Mouse (Mus musculus): ENCODE measurements around the gene Gm29797. TPM values are rescaled to one million over a fixed set of nuclear protein-coding genes. Genes with fewer than 3 reads are reported as not detected.

Gene Gm29797
- polyA plus RNA-seq, 1 experiment from 2014 or later = 0.21 TPM

DNA sequence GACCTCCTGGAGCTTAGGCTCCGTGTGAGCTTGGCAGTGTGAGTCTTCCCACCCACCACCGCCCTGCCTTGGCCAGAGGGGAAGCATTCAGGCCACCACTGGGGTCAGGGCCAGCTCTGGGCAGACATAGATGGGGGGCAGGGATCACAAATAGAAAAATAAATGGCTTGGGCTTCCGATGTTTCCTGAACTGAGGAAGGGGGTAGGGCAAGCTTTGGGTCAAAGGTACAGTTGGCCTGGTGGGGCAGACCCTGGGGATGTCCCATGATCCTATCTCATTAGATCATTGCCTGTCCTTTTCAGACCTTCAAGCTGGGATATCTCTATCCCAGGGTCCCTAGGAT lies 20.9 kb downstream of the Gm29797 start:
- Histone ChIP-seq H3K27me3 (ENCODE audit: control insufficient read depth, insufficient read depth, low read depth, low read length) (peaks cover 4% of the 10 kb centered on the region), H3K4me1 (replicated peaks; ENCODE audit: control insufficient read depth, insufficient read depth, low read length) (peaks cover 28% of the 10 kb centered on the region), H3K9ac (ENCODE audit: low read length) (no peak overlapping the region), H3K4me2 (ENCODE audit: low read depth, low read length) (no peak overlapping the region), H3K9me3 (ENCODE audit: control insufficient read depth, low read length) (no peaks in the 10 kb centered on the region), H3K4me3 (ENCODE audit: low read length) (no peak overlapping the region), H3K36me3 (ENCODE audit: control insufficient read depth, insufficient read depth, low read length) (no peaks in the 10 kb centered on the region), H3K27ac (ENCODE audit: low read length) (peak overlapping the region; percentile 82)
- ATAC-seq (ENCODE audit: low read depth) = peak; percentile 27; the same call in 1 of the 2 replicates
- 46% methylated on average over 3 of the region's 3 CpGs for WGBS

DNA sequence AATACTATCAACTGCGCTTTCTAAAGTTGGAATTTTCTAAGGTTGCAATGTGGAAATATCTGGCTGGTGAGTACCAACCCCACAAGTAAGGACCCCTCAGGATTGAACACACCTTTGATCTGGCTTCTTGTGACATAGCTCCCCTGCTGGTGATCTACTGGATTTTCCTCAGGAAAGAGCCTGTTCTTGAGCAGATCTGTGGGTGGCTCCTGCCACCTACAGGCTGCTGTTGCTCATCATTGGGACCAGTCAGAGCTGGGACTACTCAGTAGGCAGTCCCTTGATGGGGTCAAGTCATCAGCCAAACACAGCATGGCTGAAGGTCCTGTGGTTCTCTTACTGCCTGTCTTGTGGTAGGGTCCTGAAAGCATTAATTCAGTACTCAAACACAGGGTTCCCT lies 21.9 kb downstream of the Gm29797 start:
- H3K9me3 ChIP-seq (ENCODE audit: control insufficient read depth, low read length) = no peaks in the 10 kb centered on the region
- H3K9ac ChIP-seq (ENCODE audit: low read length) = no peak overlapping the region
- no peak overlapping the region for H3K4me2 ChIP-seq (ENCODE audit: low read depth, low read length)
- no peaks in the 10 kb centered on the region for H3K36me3 ChIP-seq (ENCODE audit: control insufficient read depth, insufficient read depth, low read length)
- 46% methylated on average over 1 of the region's 1 CpGs for WGBS
- no peak overlapping the region for H3K4me3 ChIP-seq (ENCODE audit: low read length)
- H3K27me3 ChIP-seq (ENCODE audit: control insufficient read depth, insufficient read depth, low read depth, low read length) = no peaks in the 10 kb centered on the region
- ATAC-seq (ENCODE audit: low read depth) = peak; percentile 73
- H3K27ac ChIP-seq (ENCODE audit: low read length) = no peak overlapping the region
- H3K4me1 ChIP-seq (replicated peaks; ENCODE audit: control insufficient read depth, insufficient read depth, low read length) = peaks cover 25% of the 10 kb centered on the region

DNA sequence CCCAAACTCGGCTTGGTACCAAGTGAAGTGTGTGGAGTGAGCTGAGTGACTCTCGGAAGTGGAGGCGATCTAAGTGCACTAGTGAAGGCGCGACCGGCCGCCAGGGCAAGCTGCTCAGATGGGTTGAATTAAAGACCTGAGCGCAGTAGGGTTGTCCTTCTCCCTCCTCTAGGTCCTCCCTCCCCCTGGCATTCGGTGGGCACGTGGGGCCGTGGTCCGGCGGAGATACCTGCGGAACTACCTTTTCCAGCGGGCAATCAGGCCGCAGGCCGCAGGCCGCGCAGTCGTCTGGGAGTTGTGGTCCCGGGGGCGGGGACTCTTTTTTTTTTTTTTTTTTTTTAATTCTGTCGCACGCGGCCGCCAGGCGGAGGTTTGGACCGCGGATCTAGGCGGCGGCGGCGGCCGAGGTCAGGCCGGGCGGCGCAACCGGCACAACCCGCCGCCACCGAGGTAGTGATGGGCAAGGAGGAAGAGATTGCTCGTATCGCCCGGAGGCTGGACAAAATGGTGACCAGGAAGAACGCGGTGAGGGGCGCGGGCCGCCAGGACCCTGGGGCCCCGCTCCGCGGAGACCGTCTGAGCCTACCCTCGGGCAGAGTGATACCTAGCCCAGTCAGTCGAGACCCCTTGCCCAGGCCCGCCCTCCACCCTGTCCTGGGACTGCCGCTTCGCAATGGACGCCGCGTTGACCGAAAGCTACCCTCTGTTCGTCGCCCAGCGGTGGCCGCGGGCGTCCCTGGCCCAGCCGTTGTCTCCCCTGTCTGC lies 23.3 kb downstream of the Gm29797 start, which contains the start of gene Tcea2:
TSS of gene Tcea2 (plus strand) at position 360 of the 765 bp plus-strand sequence.
- Histone ChIP-seq H3K4me1 (replicated peaks; ENCODE audit: control insufficient read depth, insufficient read depth, low read length) (peaks cover 19% of the 10 kb centered on the region), H3K4me2 (ENCODE audit: low read depth, low read length) (peak within 1 kb of the TSS; percentile 80), H3K36me3 (ENCODE audit: control insufficient read depth, insufficient read depth, low read length) (no peaks in the 10 kb centered on the region), H3K9me3 (ENCODE audit: control insufficient read depth, low read length) (no peaks in the 10 kb centered on the region), H3K27ac (ENCODE audit: low read length) (peak within 1 kb of the TSS; percentile 65), H3K4me3 (ENCODE audit: low read length) (peak within 1 kb of the TSS; percentile 72), H3K27me3 (ENCODE audit: control insufficient read depth, insufficient read depth, low read depth, low read length) (no peaks in the 10 kb centered on the region), H3K9ac (ENCODE audit: low read length) (peak within 1 kb of the TSS; percentile 89)
- ATAC-seq (ENCODE audit: low read depth) = peak; percentile 41
- under 1% methylated on average over 68 of the region's 69 CpGs for WGBS

DNA sequence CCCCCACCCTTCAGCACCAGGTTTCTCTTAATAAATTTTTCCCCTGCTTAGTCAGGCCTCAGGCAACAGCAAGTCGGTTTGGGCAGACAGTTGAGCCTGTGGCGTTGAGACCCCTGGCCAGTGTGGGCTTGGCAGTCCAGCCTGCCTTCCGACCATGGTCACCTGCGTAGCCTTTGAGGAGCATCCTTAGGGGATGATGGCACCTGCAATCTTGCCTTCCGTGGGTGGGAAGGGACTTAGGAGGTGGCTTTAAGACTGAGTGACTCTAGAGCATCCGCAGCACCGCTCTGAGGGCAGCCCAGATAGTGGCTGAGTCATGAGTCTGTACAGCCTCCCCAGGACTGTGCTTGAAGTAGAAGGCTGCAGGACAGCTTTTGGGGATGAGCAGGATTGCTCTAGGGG lies 23.9 kb downstream of the Gm29797 start:
- 13% methylated on average over 7 of the region's 7 CpGs for WGBS
- Histone ChIP-seq H3K4me3 (ENCODE audit: low read length) (peak overlapping the region; percentile 72), H3K9me3 (ENCODE audit: control insufficient read depth, low read length) (no peaks in the 10 kb centered on the region), H3K27me3 (ENCODE audit: control insufficient read depth, insufficient read depth, low read depth, low read length) (no peaks in the 10 kb centered on the region), H3K36me3 (ENCODE audit: control insufficient read depth, insufficient read depth, low read length) (no peaks in the 10 kb centered on the region), H3K9ac (ENCODE audit: low read length) (peak overlapping the region; percentile 89), H3K27ac (ENCODE audit: low read length) (peak overlapping the region; percentile 51), H3K4me1 (replicated peaks; ENCODE audit: control insufficient read depth, insufficient read depth, low read length) (peaks cover 14% of the 10 kb centered on the region), H3K4me2 (ENCODE audit: low read depth, low read length) (peak overlapping the region; percentile 80)
- no peak; the same call in 1 of the 2 replicates for ATAC-seq (ENCODE audit: low read depth)

DNA sequence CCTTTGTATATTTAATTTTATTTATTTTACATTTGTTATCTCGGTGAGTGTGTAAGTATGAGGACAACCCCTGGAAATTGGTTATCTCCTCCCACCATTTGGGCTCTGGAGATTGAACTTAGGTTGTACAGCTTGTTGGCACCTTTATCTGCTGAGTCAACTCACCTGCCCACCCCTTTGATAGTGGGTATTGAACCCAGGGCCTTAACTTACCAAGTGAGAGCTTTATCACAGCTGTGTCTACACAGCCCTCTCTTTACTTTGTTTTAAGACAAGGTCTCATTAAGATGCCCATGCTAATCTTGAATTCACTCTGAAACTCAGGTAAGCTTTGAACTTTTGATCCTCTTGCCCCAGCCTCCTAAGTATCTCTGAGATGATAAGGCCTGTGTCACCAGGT lies 25.1 kb downstream of the Gm29797 start:
- Histone ChIP-seq H3K4me1 (replicated peaks; ENCODE audit: control insufficient read depth, insufficient read depth, low read length) (peaks cover 14% of the 10 kb centered on the region), H3K36me3 (ENCODE audit: control insufficient read depth, insufficient read depth, low read length) (peaks cover 5% of the 10 kb centered on the region; the same call in 1 of the 2 replicates), H3K9ac (ENCODE audit: low read length) (no peak overlapping the region), H3K4me2 (ENCODE audit: low read depth, low read length) (no peak overlapping the region), H3K27me3 (ENCODE audit: control insufficient read depth, insufficient read depth, low read depth, low read length) (no peaks in the 10 kb centered on the region), H3K4me3 (ENCODE audit: low read length) (no peak overlapping the region), H3K27ac (ENCODE audit: low read length) (no peak overlapping the region), H3K9me3 (ENCODE audit: control insufficient read depth, low read length) (no peaks in the 10 kb centered on the region)
- no peak for ATAC-seq (ENCODE audit: low read depth)
- 55% methylated on average over 1 of the region's 1 CpGs for WGBS

DNA sequence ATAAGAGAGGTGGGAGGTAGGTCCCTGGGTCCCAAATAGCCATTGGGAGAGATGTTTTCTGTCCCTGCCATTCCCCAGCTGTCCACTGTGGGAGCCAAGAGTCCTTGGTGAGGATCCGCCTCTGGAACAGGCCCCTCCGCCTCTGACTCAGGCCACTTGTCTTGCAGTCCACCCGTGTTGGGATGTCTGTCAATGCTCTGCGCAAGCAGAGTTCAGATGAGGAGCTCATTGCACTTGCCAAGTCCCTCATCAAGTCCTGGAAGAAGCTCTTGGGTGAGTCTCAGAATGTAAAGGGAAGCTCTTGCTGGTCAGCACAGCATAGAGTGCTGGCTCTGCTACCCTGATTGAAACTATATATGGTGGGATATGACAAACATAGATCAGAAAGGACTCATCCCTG lies 26.5 kb downstream of the Gm29797 start:
- no peak overlapping the region for H3K27ac ChIP-seq (ENCODE audit: low read length)
- no peak overlapping the region for H3K9ac ChIP-seq (ENCODE audit: low read length)
- H3K9me3 ChIP-seq (ENCODE audit: control insufficient read depth, low read length) = no peaks in the 10 kb centered on the region
- H3K27me3 ChIP-seq (ENCODE audit: control insufficient read depth, insufficient read depth, low read depth, low read length) = no peaks in the 10 kb centered on the region
- peaks cover 14% of the 10 kb centered on the region for H3K4me1 ChIP-seq (replicated peaks; ENCODE audit: control insufficient read depth, insufficient read depth, low read length)
- 50% methylated on average over 4 of the region's 4 CpGs for WGBS
- H3K4me2 ChIP-seq (ENCODE audit: low read depth, low read length) = no peak overlapping the region
- peaks cover 7% of the 10 kb centered on the region; the same call in 1 of the 2 replicates for H3K36me3 ChIP-seq (ENCODE audit: control insufficient read depth, insufficient read depth, low read length)
- H3K4me3 ChIP-seq (ENCODE audit: low read length) = no peak overlapping the region
- ATAC-seq (ENCODE audit: low read depth) = no peak

DNA sequence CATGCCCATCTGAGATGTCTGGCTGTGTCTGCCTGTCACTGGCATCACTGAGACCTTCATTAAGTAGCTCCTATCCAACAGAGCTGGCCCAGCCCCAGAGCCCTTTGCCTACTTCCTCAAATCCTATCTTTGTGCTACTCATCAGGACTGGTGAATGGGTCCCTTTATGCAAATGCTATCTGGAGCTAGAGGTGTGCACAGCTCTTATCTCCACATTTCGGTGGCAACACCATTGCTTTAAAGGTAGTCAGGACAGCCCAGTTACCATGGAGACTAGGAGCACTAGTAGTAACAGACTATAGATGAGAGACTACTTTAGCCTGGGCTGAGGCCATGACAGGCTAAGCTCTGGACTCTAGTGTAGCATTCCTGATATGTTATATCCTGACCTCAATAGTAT lies 27.9 kb downstream of the Gm29797 start:
- peaks cover 11% of the 10 kb centered on the region for H3K36me3 ChIP-seq (ENCODE audit: control insufficient read depth, insufficient read depth, low read length)
- H3K27me3 ChIP-seq (ENCODE audit: control insufficient read depth, insufficient read depth, low read depth, low read length) = no peaks in the 10 kb centered on the region
- 50% methylated on average over 1 of the region's 1 CpGs for WGBS
- H3K4me3 ChIP-seq (ENCODE audit: low read length) = no peak overlapping the region
- H3K9ac ChIP-seq (ENCODE audit: low read length) = no peak overlapping the region
- H3K4me2 ChIP-seq (ENCODE audit: low read depth, low read length) = no peak overlapping the region
- no peak overlapping the region for H3K27ac ChIP-seq (ENCODE audit: low read length)
- peaks cover 8% of the 10 kb centered on the region for H3K4me1 ChIP-seq (replicated peaks; ENCODE audit: control insufficient read depth, insufficient read depth, low read length)
- no peak for ATAC-seq (ENCODE audit: low read depth)
- H3K9me3 ChIP-seq (ENCODE audit: control insufficient read depth, low read length) = no peaks in the 10 kb centered on the region

DNA sequence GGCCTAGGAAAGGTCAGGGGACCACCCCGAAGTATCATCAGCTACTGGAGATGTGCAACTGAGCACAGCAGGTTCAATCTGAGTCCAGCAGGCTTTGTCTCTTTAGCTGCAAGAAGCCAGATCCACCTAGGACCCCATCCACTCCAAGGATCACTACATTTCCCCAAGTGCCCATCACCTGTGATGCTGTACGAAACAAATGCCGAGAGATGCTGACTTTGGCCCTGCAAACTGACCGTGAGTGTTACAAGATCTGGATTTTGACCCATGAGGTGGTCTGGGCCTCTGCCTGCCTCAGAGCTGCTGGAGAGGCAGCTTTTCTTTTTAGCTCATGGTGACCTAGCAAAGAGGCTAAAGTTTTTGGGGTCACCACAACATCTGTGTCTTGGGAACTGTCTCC lies 28.9 kb downstream of the Gm29797 start:
- Histone ChIP-seq H3K9me3 (ENCODE audit: control insufficient read depth, low read length) (no peaks in the 10 kb centered on the region), H3K9ac (ENCODE audit: low read length) (no peak overlapping the region), H3K36me3 (ENCODE audit: control insufficient read depth, insufficient read depth, low read length) (peaks cover 11% of the 10 kb centered on the region), H3K4me1 (replicated peaks; ENCODE audit: control insufficient read depth, insufficient read depth, low read length) (peaks cover 5% of the 10 kb centered on the region), H3K4me3 (ENCODE audit: low read length) (no peak overlapping the region), H3K27ac (ENCODE audit: low read length) (no peak overlapping the region), H3K27me3 (ENCODE audit: control insufficient read depth, insufficient read depth, low read depth, low read length) (no peaks in the 10 kb centered on the region), H3K4me2 (ENCODE audit: low read depth, low read length) (no peak overlapping the region)
- no peak for ATAC-seq (ENCODE audit: low read depth)
- WGBS = 84% methylated on average over 4 of the region's 4 CpGs

DNA sequence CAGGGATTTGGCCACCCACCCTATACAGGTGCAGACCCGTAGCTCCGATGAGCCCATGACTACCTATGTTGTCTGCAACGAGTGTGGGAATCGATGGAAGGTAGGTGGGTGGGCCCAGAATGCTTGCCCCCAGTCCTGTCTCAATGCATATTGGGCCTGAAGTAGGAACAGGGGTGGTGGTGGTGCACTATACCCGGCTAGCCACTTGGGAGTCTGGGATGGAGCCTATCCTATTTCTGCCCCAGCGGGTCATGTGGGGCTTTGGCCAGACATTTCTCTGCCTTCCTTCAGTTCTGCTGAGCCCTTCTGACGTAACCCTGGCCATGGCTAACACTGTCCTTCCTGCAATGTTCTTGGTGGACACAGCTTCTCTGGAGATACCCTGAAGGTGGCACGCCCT lies 30.8 kb downstream of the Gm29797 start:
- H3K27me3 ChIP-seq (ENCODE audit: control insufficient read depth, insufficient read depth, low read depth, low read length) = no peaks in the 10 kb centered on the region
- H3K9ac ChIP-seq (ENCODE audit: low read length) = no peak overlapping the region
- whole genome bisulfite sequencing = 95% methylated on average over 8 of the region's 8 CpGs
- H3K27ac ChIP-seq (ENCODE audit: low read length) = no peak overlapping the region
- no peak for ATAC-seq (ENCODE audit: low read depth)
- H3K4me3 ChIP-seq (ENCODE audit: low read length) = no peak overlapping the region
- no peaks in the 10 kb centered on the region for H3K9me3 ChIP-seq (ENCODE audit: control insufficient read depth, low read length)
- H3K4me2 ChIP-seq (ENCODE audit: low read depth, low read length) = no peak overlapping the region
- peaks cover 4% of the 10 kb centered on the region for H3K4me1 ChIP-seq (replicated peaks; ENCODE audit: control insufficient read depth, insufficient read depth, low read length)
- peaks cover 11% of the 10 kb centered on the region for H3K36me3 ChIP-seq (ENCODE audit: control insufficient read depth, insufficient read depth, low read length)

Measured in lung, embryonic 16.5 days (tissue).